Mouse (Mus musculus) erythroblast, adult 5-6 weeks (primary cell): ENCODE measurements around the gene Prlh. TPM values are rescaled to one million over a fixed set of nuclear protein-coding genes. Genes with fewer than 3 reads are reported as not detected.

Source experiments
- ATAC-seq: replicated peaks from 2 replicates; pipeline ENCODE4 v1.8.0; 2016; ENCODE audit warnings: moderate number of reproducible peaks, mild to moderate bottlenecking, moderate TSS enrichment, inconsistent platforms; ENCODE audit not compliant: poor library complexity, low FRiP score, severe bottlenecking
- total RNA-seq, 2 experiments: library from RNA; stranded (forward) in 1 of 2; stranded (reverse) in 1 of 2; fragments of 150-400 nt in 1 of 2; fragments of 200-764, 138-1000 nt in 1 of 2; gene quantifications; 2 replicates each; pipeline versions ENCODE4 v1.2.3 to v1.2.4; 2015 to 2017; ENCODE audit warnings: low replicate concordance in 2 of 2

Prlh gene
- total RNA-seq, 2 experiments from 2014 or later, result not detected

DNA sequence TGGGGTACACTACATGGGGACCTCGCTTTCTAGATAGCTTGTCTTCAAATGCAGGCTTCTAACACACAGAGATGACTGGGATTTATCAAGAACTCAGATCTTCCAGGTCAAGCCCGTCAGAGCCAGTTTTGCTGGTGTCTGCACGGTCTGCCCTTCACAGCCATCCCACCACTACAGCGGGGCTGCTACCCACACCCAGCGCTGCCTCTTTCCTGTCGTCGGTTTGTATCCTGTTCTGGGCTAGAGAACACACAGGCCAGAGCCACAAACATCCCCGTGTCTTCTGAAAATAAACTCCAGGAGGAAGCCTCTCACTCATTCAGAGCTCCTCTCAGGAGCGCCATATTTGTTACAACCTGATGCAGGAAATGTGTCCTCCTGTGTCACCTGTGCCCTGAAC, 3.6 kb upstream of the Prlh start:
- ATAC-seq, result no peak

DNA sequence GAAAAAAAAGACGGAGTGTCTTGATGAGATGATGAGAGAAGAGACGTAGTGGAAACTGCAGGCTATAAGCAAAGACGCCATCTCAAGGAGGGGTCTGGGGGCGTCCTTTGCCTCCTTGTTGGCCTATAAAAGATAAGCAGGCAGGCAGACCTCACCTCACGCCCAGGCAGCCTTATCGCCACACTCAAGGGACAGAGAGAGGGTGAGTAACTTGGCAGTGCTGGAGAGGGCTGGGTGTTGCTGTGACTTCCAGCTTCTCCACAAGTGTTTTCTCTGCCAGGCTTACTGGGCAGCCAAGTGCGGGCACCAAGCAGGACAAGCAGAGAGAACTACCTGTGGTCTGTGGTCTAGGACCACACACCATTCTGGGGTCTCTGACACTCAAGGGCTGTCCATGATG, 1.2 kb upstream of the Prlh start:
- ATAC-seq, result no peak

DNA sequence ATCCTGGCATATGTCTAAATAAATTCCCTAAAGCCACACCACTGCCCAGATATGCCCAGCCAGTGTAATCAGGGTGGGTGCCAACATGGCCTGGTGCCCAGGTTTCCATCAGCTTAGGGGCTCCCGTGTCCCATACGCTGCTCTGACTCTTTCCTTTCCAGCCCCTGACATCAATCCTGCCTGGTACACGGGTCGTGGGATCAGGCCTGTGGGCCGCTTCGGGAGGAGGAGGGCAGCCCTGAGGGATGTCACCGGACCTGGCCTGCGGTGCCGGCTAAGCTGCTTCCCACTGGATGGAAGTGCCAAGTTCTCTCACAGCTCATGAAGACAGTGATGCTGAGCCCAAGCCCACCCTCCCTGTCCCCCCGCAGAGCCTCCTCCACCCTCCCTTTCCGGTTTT, 780 bp downstream of the Prlh start:
- no peak for ATAC-seq

DNA sequence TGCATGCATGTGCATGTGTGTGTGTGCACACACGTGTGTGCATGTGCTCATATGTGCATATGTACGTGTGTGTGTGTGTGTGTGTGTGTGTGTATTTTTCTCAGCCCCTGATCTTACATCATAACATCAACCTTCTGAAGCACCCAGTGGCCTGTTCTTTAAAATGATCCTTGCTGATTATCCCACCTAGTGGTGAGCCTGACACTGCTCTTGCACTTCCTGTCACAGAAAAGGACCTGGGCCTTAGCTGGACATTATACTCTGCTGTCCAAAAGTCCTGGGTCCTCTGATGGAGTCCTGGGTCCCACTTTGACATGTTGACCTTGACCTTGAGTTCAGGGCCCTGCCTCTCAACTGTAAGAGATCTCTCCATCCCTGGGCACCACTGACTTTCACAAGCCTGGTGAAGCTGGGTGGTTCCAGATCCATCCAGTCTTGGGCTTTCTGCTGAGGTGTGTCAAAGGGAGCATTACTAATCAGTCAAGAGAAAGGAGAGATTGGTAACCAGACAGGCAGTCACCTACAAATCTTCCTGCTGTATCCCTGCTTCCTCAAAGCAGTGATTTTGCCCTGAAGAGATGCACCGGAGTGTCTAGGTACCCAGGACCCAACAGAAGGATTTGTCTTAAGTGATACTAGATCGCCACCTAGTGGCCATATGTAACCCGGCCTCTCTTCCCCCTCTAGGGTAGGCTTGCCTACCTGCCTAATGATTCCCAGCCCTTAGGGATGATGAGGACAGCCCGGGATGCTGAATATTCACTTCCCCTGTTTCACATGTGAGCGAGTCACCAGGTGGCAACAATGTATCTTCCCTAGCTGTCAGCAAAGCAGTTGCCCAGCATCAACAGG, 3.6 kb downstream of the Prlh start:
- no peak for ATAC-seq

DNA sequence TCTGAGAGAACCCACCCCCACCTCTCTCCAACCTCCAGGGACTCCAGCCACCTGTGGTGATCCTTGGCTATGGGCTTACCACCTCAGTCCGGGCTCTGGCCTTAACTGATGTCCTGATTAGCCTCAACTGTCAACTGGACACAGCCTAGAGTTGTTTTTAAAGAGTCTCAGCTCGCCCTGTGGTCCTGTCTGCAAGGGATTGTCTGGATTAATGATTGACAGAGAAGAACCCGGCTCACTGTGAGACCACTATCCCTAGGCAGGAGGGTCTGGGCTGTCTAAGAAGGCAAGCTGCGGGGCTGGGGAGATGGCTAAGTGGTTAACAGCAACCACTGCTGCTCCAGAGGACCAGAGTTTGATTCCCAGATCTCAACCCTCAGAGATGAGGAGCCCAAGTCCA, 9.6 kb downstream of the Prlh start:
- no peak for ATAC-seq

DNA sequence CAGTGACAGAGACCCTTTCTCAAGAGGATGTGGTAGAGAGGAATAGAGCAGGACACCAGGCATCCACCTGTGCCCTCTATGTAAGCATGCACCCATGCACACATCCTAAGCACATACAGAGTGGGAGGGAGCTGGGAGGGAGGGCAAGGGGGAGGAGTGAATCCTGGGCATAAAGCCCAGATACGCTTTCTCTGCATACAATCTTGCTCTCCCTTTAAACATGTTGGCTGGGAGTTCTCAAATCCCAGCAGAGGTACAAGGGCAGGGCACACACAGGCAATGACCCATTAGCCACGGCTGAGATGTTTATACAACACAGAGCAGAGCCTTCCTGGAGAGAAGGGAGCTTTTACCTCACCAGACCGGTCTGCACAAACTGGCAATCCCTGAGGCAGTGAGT, 10.1 kb downstream of the Prlh start:
- ATAC-seq, result no peak

DNA sequence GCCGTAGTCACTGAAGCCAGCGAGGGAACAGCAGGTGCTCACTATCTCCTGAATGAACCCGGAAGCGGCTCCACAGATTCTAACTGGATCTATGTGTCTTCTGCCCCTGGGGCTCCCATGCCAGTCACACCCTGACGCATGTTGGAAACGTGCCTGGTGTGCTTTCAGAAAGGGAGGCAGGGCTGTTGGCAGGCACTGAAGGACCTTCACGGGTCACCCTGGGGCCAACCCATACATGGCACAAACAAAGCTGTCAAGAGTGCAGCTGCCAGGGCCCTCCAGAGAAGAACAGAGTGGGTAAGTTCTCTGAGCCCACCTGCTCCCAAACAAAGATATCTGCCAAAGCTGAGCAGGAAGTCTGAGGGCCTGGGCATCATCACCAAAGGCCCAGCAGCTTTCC, 14.7 kb downstream of the Prlh start:
- no peak for ATAC-seq

DNA sequence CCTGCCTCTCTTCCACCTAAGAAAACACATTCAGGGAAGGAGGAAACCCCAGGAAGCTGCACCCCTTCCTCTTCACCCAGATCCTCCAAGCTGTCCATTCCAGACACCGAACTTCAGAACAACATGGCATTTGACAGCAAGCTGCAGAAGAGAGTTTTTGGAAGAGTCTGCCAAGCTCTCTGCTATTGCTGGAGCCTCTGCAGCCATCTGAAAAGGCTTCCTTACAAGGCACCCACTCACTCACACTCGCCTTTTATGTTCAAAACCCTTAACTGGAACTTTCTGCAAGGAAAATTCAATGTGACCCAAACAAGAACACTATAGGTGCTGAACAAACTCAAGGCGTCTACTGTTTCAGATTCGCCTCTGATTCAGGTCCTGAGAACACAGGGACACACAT, 15.7 kb downstream of the Prlh start:
- ATAC-seq, result no peak

DNA sequence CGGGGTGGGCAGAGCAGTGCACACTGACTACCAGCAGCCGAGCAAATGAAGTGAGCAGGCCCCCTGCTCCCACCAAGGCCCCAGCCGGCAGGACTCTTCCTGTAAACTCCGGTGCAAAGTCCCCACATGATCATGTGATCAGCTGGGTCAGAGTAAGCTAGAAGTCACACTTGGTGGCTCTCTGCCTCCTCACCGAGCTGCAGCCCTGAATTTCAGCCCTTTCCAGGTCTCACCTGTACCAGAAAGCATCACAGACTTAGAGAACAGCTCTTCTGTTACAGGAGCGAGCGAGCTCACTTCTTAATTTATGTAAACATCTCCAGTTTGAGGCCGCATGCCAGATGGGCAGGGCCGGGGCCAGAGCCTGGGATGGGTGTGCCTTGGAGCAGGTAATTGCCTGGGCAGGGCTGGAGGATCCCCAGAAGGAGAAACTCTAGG, 16.5 kb downstream of the Prlh start, which contains the start of gene Rab17:
Gene Rab17 (minus strand): TSS at position 315 of the 438 bp plus-strand sequence.
- no peak for ATAC-seq

DNA sequence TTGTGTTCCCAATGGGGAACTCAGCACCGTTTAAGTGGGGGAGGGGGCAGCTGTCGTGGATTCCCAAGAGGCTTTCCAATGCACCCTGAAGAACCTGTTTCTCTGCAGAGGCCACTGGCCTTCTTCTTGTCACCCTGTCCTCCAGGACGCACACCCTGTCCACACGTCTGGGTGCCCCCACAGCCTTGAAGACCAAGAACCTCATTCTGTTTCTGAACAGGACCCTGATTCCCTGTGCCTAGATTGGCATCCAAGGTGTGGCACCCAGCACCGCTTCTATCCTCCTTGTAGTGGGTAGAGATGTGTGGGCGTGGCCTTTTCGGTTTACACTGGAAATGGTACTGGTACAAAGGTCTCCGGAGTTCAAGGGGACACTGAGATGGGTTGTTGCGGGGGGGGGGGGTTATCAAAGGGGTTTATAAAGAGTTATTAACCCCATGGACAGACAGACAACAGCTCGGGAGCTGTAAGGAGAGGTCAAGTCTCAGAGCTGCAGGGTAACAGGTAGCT, 17.0 kb downstream of the Prlh start:
- no peak for ATAC-seq

DNA sequence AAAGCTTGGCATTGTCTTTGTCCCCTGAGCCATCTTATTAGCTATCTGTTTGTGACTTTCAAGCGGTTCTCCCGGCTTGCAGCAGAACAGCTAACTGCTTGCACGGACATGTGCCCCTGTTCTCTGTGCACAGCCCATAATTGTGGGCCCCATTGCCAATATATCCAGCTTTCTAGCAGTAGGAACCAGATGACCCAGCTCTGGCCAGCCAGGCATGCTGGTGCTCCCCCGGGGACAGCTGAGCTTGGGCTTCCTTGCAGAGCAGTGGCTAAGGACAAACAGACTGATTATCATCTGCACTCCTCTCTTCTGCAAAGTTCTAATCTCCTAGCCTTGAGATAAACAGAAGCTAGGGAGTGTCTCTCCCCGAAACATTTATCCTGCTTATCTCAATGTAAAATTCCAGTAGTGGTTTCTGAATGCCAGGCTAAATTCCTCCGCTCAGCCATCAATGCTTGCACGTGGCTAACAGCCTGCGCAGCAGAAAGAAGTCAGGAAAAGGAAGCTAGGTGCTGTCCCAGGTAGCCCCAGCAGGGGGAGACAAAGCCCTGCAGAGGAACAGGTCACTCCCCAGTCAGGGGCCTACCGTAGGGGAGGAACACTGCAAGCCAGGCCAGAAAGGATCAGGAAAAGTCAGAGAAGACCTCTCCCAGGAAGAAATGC, 20.1 kb downstream of the Prlh start:
- peak; percentile 76 for ATAC-seq

DNA sequence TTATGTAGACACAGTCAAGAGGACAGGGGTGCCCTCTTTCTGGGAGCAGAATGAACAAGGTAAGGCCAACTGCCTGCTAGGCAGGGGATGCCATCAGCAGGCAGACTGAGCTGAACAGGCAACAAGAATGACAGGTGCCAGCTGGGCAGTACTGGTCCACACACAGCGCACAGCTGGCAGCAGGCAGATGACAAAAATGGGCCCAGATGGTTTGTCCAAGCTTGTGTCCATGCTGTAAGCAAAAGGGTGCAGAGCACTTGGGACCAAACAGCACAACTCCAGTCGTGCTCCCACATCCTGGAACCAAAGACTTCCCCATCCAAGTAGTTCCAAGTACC, 20.6 kb downstream of the Prlh start:
- ATAC-seq, result no peak

DNA sequence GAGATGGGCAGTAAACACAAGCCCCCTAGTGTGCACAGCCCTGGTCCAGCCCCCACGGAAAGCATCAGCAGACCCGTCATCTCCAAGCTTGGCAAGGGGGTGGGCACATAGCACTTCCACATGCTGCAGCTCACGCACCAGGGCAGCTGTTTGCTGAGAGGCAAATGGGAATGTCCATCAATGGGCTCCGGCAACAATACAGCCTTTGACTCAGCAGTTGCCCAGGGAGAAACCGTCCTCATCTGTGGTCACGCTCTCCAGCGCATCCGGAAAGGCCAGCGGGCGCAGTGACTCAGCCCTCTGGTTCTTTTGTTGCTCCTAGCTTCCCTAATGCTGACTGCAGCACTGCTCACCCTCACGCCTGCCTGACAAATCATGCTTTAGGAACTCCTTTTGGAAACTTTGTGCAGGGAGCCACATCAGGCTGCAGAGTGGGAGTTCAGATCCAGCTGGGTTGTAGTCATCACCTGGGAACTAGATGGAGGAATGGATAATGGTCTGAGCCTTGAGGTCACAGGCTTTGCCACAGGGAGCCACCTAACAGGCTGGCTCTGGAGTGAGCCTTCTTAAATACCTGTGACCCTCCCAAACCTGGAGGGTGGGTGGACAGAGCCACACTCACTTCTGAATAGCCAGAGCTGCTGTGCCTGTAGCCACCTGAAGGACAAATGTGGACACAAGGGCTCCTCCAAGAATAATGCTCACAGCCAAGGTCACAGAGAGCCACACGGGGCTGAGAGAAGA, 22.2 kb downstream of the Prlh start:
- ATAC-seq, result no peak

DNA sequence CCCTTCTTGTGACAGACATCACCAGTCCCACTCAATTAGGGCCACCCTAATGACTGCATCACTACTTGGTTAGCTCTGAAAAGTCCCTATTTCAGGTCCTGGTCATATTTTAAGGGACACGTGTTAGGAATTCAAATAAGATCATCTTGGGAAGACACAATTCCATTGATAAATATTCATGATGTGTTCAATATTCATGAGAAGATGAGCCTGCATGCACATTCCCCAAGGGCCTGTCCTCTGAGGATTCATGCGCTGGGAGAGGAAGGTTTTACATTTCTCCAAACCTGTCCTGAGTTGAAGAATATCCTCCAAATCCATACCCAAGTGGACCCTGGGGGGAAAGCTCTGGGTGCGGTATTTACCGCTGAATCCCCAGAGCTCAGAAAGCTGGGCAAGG, 23.1 kb downstream of the Prlh start:
- ATAC-seq, result no peak

DNA sequence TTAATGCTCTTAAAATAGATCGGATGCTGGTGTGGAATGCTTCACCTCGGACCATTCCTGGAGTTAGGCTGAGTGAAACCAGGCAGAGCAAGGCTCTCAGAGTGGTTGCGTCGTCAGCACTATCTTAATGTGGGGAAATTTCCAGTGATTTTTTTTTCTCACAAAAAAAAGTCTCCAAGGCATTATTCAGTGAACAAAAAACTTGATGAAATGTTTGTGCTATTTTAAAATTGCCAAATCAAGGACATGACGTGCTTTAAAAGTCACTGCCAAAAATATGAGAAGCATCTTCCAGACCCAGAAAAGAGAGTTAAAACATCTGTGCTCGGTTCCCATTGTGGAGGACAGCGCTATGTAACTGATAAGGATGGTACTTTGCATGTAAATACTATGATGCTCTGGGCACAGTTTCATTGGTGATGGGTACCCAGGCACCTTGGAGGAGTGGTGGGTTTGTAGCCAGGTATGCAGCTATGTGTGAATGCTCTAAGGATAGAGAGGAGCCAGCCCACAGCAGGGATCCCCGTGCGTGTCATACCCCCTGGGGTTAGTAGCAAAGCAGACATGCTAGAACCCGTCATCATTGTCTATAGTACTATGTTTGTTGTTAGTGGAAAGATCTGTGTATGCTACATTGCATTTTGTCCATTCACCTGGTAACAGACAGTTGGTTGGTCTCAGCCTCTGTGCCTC, 27.9 kb downstream of the Prlh start:
- ATAC-seq, result no peak

DNA sequence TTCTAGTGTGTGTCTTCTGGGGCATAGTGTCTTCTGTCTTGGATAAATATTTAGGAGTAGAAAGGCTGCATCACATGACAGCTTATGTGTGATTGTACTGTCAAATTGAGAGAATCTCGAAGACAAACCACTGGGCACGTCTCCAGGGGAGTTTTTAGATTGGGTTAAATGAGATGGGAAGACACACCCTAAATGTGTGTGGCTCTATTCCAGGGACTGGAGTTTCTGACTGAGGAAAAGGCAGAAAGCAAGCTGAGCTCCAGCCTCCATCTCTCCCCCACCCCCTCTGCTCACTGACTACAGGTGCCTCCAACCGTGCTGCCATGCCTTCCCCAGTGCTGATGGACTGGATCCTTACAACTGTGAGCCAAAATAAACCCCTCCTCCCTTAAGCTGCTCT, 28.4 kb downstream of the Prlh start:
- no peak for ATAC-seq

DNA sequence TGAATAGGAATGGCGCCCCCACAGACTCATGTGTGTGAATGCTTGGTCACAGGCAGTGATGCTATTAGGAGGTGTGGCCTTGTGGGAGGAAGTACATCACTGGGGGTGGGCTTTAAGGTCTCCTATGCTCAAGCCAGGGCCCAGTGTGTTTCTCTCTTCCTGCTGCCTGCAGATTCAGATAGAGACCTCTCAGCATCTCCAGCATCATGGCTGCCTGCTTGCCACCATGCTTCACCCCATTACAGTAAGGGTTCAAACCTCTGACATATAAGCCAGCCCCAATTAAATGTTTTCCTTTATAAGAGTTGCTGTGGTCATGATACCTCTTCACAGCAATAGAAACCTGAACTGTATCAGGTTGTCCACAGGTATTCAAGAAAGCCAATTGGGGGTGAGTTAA, 43.0 kb downstream of the Prlh start:
- ATAC-seq, result no peak

DNA sequence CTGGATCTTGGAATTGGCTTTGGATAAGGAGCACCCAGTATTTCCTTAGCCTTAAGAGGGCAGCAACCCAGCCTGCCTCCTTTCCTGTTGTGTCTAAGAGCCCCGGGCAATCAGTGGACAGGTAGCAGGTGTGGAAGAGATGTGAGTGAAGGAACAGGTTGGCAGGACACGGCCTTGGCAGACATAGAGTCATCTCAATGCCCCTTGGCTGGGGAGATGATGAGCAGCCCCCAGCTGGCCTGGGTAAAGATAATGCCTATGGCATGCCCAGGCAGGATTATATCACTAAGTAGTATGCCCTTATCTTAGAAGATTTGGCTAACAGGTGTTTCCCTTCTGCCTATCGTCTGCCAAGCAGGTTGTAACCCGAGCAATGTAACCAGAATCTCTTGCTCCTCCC, 44.2 kb downstream of the Prlh start:
- ATAC-seq, result no peak

DNA sequence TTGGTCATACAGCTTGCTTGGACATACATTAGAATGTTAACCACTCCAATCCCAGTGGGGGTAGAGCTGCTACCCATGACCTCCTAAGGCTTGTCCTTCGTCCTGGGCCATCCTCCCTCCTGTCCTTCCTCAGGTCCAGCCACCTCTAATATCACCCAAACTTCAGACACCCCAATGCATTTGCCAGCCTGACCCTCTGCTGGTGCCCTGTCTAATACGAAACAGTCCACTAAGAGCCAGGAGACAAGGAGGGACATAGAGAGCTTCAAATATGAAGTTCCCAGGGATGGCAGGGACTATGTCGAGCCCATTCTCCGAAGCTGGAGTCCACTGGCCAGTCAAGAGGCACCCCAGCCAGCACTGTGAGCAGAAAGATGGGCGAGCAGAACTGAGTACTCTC, 44.7 kb downstream of the Prlh start:
- no peak for ATAC-seq

DNA sequence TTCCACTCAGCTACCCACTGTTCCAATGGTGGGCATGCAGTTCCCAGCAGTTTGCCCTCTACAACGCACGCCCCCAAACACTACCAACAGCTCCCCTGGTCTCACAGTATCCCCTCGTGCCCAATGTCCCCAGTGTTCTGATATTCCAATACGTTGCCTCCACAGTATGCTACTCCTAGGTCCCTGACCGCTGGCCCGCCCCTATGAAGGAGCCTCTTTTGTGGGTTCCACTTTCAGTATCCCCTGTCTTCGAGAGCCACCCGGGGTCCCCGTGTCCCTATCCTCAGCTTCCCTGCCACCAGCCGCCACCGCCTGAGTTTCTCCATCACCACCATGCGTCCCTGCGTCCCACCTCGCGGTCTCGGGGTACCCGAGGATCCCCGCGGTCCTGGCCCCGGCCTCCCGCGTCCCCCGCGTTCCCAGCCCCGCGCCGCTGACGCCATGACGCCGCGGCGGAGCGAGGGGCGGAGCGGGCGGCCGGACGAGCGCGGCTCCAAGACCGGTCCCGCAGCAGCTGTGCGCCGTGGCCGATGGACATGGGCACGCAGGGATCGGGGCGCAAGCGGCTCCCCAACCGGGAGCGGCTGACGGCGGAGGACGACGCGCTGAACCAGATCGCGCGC, 45.5 kb downstream of the Prlh start, which contains the start of gene Lrrfip1:
Gene Lrrfip1 (plus strand): TSS at position 470 of the 623 bp plus-strand sequence.
- ATAC-seq, result no peak
